Mouse (Mus musculus) spleen, adult 2 months (tissue): ENCODE data around the gene Enpp5.

ENCODE experiments used
- CTCF ChIP-seq: fragments of 200-500 bp; IDR thresholded peaks from 2 replicates; pipeline ENCODE4 v1.5.1; 2011; ENCODE audit warnings: mild to moderate bottlenecking, inconsistent platforms; ENCODE audit not compliant: insufficient read depth, insufficient read length, insufficient replicate concordance; ENCODE audit errors: extremely low read depth
- POLR2A ChIP-seq: fragments of 200-500 bp; IDR thresholded peaks from 2 replicates; pipeline ENCODE4 v1.6.1; 2011; ENCODE audit warnings: low read depth, low read length, inconsistent platforms

DNA sequence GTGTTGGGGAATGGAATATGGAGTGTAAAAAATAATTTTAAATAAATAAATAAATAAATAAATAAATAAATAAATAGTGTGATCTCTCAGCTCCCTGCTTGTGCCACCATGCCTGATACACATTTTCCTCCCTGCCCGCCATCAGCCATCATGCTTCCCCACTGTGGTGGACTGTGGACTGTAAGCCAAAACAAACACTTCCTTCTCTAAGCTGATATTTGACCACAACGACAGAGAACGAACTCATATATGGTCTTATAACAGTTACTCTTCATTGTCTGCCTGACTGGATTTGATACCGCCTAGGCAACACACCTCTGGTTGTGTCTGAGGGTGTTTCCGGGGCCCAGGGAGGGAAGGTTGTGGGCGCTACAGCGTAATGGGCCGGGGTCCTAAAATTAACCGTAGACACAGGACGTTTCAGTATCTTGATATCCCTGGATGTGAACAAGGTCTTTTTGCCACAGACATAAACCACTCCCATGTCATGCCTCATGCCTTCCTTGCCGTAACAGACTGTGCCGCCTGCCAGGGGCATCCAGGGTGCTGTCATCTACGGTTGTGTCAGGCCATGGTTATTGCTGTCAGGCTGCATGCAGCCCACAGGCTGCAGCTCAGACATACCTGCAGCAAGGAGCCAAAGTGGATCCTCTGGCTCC lies 50.6 kb downstream of the Enpp5 start:
- no peak for TF ChIP-seq POLR2A
- TF ChIP-seq CTCF = no peak
